Mouse (Mus musculus) stomach, embryonic 15.5 days (tissue): ENCODE measurements around the gene Olfr1209. TPM values are rescaled to one million over a fixed set of nuclear protein-coding genes. Genes with fewer than 3 reads are reported as not detected.

Source experiments
- ATAC-seq: fragments of 200-750 bp; cut with Nextera tagmentation; 2 replicates; pipeline ENCODE4 v1.8.0; 2017; ENCODE audit warnings: low read depth, moderate number of reproducible peaks, moderate TSS enrichment; ENCODE audit not compliant: insufficient read depth, low FRiP score
- H3K27ac ChIP-seq: fragments of 300-500 bp; sonication (generic); 2 replicates; pipeline ENCODE4 v1.5.1; 2015; ENCODE audit warnings: mild to moderate bottlenecking, inconsistent platforms
- H3K27me3 ChIP-seq: fragments of 300-500 bp; sonication (generic); replicated peaks from 2 replicates; pipeline ENCODE4 v1.6.1; 2015; ENCODE audit warnings: inconsistent platforms
- H3K36me3 ChIP-seq: fragments of 300-500 bp; sonication (generic); 2 replicates; pipeline ENCODE4 v1.6.1; 2015; ENCODE audit warnings: inconsistent platforms
- H3K4me1 ChIP-seq: fragments of 300-500 bp; sonication (generic); 2 replicates; pipeline ENCODE4 v1.6.1; 2015; ENCODE audit warnings: inconsistent platforms
- H3K4me2 ChIP-seq: fragments of 300-500 bp; sonication (generic); 2 replicates; pipeline ENCODE4 v1.6.1; 2015; ENCODE audit warnings: mild to moderate bottlenecking, inconsistent platforms
- H3K4me3 ChIP-seq: fragments of 300-500 bp; sonication (generic); replicated peaks from 2 replicates; pipeline ENCODE4 v1.5.1; 2015; ENCODE audit warnings: inconsistent platforms
- H3K9ac ChIP-seq: fragments of 300-500 bp; sonication (generic); 2 replicates; pipeline ENCODE4 v1.6.1; 2015; ENCODE audit warnings: inconsistent platforms
- H3K9me3 ChIP-seq: fragments of 300-500 bp; sonication (generic); 2 replicates; pipeline ENCODE4 v1.6.1; 2016; ENCODE audit warnings: inconsistent platforms
- WGBS: fragments of 180-500 bp; shearing (Covaris S2); methylation state at CpG from one replicate; pipeline ENCODE4 v1.1.7; 2015; 5-methylcytosine and 5-hydroxymethylcytosine counted together
- polyA plus RNA-seq: library from polyadenylated mRNA; unstranded; fragments of >200 nt; fragmentation: Nextera tagmentation; extraction: Ambion mirVana; gene quantifications from 2 replicates; pipeline ENCODE4 v1.2.1, GENCODE M21; 2015

Olfr1209 gene
- not detected in 2 replicates for polyA plus RNA-seq

GRCm38 (mm10) chr2:88915057-88915456 lies at the start of gene Olfr1209:
Gene Olfr1209, minus strand, starts transcription at chr2:88915157.
- Histone ChIP-seq H3K27ac (no peak within 1 kb of the TSS), H3K4me3 (no peak within 1 kb of the TSS), H3K36me3 (no peaks in the 10 kb centered on the region), H3K4me2 (no peak within 1 kb of the TSS), H3K9ac (no peak within 1 kb of the TSS), H3K4me1 (no peaks in the 10 kb centered on the region), H3K9me3 (no peaks in the 10 kb centered on the region), H3K27me3 (no peaks in the 10 kb centered on the region)
- 83% methylated on average over 3 of the region's 3 CpGs for WGBS
- ATAC-seq: no peak

- H3K9me3 ChIP-seq: no peaks in the 10 kb centered on the region
- H3K4me1 ChIP-seq: no peaks in the 10 kb centered on the region
- no peaks in the 10 kb centered on the region for H3K36me3 ChIP-seq
- no peak for ATAC-seq
- H3K27ac ChIP-seq: no peak within 1 kb of the TSS
- no peak within 1 kb of the TSS for H3K4me2 ChIP-seq
- no peak within 1 kb of the TSS for H3K4me3 ChIP-seq
- H3K27me3 ChIP-seq: no peaks in the 10 kb centered on the region
- no peak within 1 kb of the TSS for H3K9ac ChIP-seq
Measured at GRCm38 (mm10) chr2:88953669-88954068, 38.7 kb upstream of the Olfr1209 start, which contains the start of gene Olfr1212. Gene Olfr1212, plus strand, starts transcription at chr2:88953969.

GRCm38 (mm10) chr2:88938011-88938410 lies 23.1 kb upstream of the Olfr1209 start, which contains the start of gene Olfr1211:
Gene Olfr1211, minus strand, starts transcription at chr2:88938111.
- Histone ChIP-seq H3K9me3 (no peaks in the 10 kb centered on the region), H3K4me1 (no peaks in the 10 kb centered on the region), H3K27me3 (no peaks in the 10 kb centered on the region), H3K27ac (no peak within 1 kb of the TSS), H3K4me2 (no peak within 1 kb of the TSS), H3K36me3 (no peaks in the 10 kb centered on the region), H3K4me3 (no peak within 1 kb of the TSS), H3K9ac (no peak within 1 kb of the TSS)
- WGBS: 77% methylated on average over 1 of the region's 1 CpGs
- ATAC-seq: no peak

GRCm38 (mm10) chr2:88902211-88902610 lies 12.7 kb downstream of the Olfr1209 start, which contains the start of gene Olfr1208:
Gene Olfr1208, minus strand, starts transcription at chr2:88902311.
- H3K4me3 ChIP-seq: no peak within 1 kb of the TSS
- no peaks in the 10 kb centered on the region for H3K9me3 ChIP-seq
- H3K4me1 ChIP-seq: no peaks in the 10 kb centered on the region
- ATAC-seq: no peak
- H3K36me3 ChIP-seq: no peaks in the 10 kb centered on the region
- no peak within 1 kb of the TSS for H3K4me2 ChIP-seq
- H3K27me3 ChIP-seq: no peaks in the 10 kb centered on the region
- H3K9ac ChIP-seq: no peak within 1 kb of the TSS
- no peak within 1 kb of the TSS for H3K27ac ChIP-seq

- 75% methylated on average over 2 of the region's 2 CpGs for WGBS
- no peaks in the 10 kb centered on the region for H3K9me3 ChIP-seq
- H3K27ac ChIP-seq: no peak within 1 kb of the TSS
- H3K4me1 ChIP-seq: no peaks in the 10 kb centered on the region
- no peak within 1 kb of the TSS for H3K9ac ChIP-seq
- H3K27me3 ChIP-seq: no peaks in the 10 kb centered on the region
- no peaks in the 10 kb centered on the region for H3K36me3 ChIP-seq
- no peak within 1 kb of the TSS for H3K4me2 ChIP-seq
- no peak within 1 kb of the TSS for H3K4me3 ChIP-seq
- ATAC-seq: no peak
Measured at GRCm38 (mm10) chr2:88862931-88863330, 52.0 kb downstream of the Olfr1209 start, which contains the start of gene Olfr1206. Gene Olfr1206, plus strand, starts transcription at chr2:88863231.

Other genes starting within 250 kb of the Olfr1209 start
- gene Olfr1193, start 239.5 kb downstream of the Olfr1209 start, polyA plus RNA-seq: not detected in 2 replicates
- gene Olfr1195, start 226.0 kb downstream of the Olfr1209 start, polyA plus RNA-seq: not detected in 2 replicates
- not detected in 2 replicates for gene Olfr1196, start 210.6 kb downstream of the Olfr1209 start, polyA plus RNA-seq
- gene Olfr1197, start 182.8 kb downstream of the Olfr1209 start, polyA plus RNA-seq: not detected in 2 replicates
- not detected in 2 replicates for gene Olfr1198, start 163.8 kb downstream of the Olfr1209 start, polyA plus RNA-seq
- gene Olfr1199, start 154.7 kb downstream of the Olfr1209 start, polyA plus RNA-seq: not detected in 2 replicates
- not detected in 2 replicates for gene Olfr1200, start 144.7 kb downstream of the Olfr1209 start, polyA plus RNA-seq
- not detected in 2 replicates for gene Olfr1201, start 122.1 kb downstream of the Olfr1209 start, polyA plus RNA-seq
- gene Olfr1202, start 100.7 kb downstream of the Olfr1209 start, polyA plus RNA-seq: not detected in 2 replicates
- gene Olfr1205, start 85.4 kb downstream of the Olfr1209 start, polyA plus RNA-seq: not detected in 2 replicates
- gene Olfr1204, start 65.9 kb downstream of the Olfr1209 start, polyA plus RNA-seq: not detected in 2 replicates
- not detected in 2 replicates for gene Olfr1206, start 51.9 kb downstream of the Olfr1209 start, polyA plus RNA-seq
- gene Olfr1208, start 12.8 kb downstream of the Olfr1209 start, polyA plus RNA-seq: not detected in 2 replicates
- not detected in 2 replicates for gene Olfr1211, start 23.0 kb upstream of the Olfr1209 start, polyA plus RNA-seq
- gene Olfr1212, start 38.8 kb upstream of the Olfr1209 start, polyA plus RNA-seq: not detected in 2 replicates
- not detected in 2 replicates for gene Gm13762, start 65.1 kb upstream of the Olfr1209 start, polyA plus RNA-seq
- not detected in 2 replicates for gene Olfr1214, start 77.5 kb upstream of the Olfr1209 start, polyA plus RNA-seq
- not detected in 2 replicates for gene Olfr1215, start 91.8 kb upstream of the Olfr1209 start, polyA plus RNA-seq
- gene Olfr1216, start 103.2 kb upstream of the Olfr1209 start, polyA plus RNA-seq: not detected in 2 replicates
- not detected in 2 replicates for gene Olfr1217, start 116.9 kb upstream of the Olfr1209 start, polyA plus RNA-seq
- not detected in 2 replicates for gene Olfr1218, start 146.0 kb upstream of the Olfr1209 start, polyA plus RNA-seq
- gene Olfr1219, start 168.4 kb upstream of the Olfr1209 start, polyA plus RNA-seq: not detected in 2 replicates
- gene Olfr1220, start 191.7 kb upstream of the Olfr1209 start, polyA plus RNA-seq: not detected in 2 replicates
- gene Olfr1221, start 202.1 kb upstream of the Olfr1209 start, polyA plus RNA-seq: not detected in 2 replicates
- not detected in 2 replicates for gene Olfr1222, start 217.9 kb upstream of the Olfr1209 start, polyA plus RNA-seq
- gene Olfr1223, start 236.4 kb upstream of the Olfr1209 start, polyA plus RNA-seq: not detected in 2 replicates
- gene Olfr1224-ps1, start 248.9 kb upstream of the Olfr1209 start, polyA plus RNA-seq: not detected in 2 replicates